Mouse (Mus musculus) mammary gland, adult 2 months (tissue): ENCODE results near the gene Bglap. TPM values are rescaled to one million over a fixed set of nuclear protein-coding genes. Genes with fewer than 3 reads are reported as not detected.

Source experiments
- polyA plus RNA-seq: library from polyadenylated mRNA; depleted of rRNA; stranded (reverse); fragments of >200 nt; gene quantifications from 2 replicates; pipeline ENCODE4 v1.2.3, GENCODE M21; 2012; ENCODE audit warnings: low replicate concordance; rRNA removed

Gene Bglap
- 0.55 TPM in 1 of 2 replicates, not detected in the other for polyA plus RNA-seq

DNA sequence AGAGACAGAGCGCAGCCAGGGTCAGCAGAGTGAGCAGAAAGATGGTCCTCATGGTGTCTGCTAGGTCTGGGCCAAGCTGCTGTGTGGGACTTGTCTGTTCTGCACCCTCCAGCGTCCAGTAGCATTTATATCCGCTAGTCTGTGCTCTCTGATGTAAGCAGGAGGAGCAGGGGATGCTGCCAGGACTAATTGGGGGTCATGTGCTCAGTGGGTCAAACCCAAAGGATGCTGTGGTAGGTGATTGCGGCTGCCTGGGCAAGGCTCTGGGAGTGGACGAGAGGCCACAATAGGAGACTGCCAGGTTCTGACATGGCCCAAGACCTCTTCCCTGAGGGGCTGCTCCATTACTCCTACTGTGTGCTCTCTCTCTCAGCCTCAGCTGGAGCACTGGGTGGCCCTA, at the start of gene Bglap:
Bglap (minus strand) TSS at position 101 of the 400 bp plus-strand sequence.

GRCm38 (mm10) chr3:88424605-88425329, 40.5 kb upstream of the Bglap start, which contains the start of gene Slc25a44:
Gene Slc25a44, minus strand, starts transcription at chr3:88425139.

GRCm38 (mm10) chr3:88409741-88410644, 25.7 kb upstream of the Bglap start, which contains the start of gene Pmf1:
Gene Pmf1, minus strand, starts transcription at chr3:88410331.

DNA sequence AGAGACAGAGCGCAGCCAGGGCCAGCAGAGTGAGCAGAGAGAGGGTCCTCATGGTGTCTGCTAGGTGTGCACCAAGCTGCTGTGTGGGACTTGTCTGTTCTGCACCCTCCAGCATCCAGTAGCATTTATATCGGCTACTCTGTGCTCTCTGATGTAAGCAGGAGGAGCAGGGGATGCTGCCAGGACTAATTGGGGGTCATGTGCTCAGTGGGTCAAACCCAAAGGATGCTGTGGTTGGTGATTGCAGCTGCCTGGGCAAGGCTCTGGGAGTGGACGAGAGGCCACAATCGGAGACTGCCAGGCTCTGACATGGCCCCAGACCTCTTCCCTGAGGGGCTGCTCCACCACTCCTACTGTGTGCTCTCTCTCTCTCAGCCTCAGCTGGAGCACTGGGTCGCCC, 5.7 kb downstream of the Bglap start, which contains the start of gene Bglap2:
Bglap2 (minus strand) TSS at position 101 of the 400 bp plus-strand sequence.

DNA sequence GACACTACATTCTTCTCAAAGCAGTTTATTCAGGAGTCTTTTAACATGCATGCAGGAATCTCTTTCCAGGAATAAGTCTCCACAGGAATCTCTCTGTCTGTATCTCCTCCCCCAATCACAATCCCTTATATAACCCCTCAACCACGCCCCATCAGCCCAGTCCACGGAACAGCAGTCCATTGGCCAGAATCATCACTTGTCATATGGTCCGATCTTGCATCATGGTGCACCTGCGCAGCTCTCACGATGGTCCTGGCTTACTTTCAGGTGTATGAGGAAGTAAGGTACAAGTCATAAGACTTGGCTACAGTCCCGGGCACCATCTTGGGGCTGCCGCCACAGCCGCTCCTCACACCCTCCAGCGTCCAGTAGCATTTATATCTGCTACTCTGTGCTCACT, 11.6 kb downstream of the Bglap start, which contains the start of gene Bglap3:
Bglap3 (minus strand) TSS at position 101 of the 400 bp plus-strand sequence.

GRCm38 (mm10) chr3:88364337-88364736, 19.9 kb downstream of the Bglap start, which contains the start of gene Paqr6:
Gene Paqr6, plus strand, starts transcription at chr3:88364584.

GRCm38 (mm10) chr3:88336058-88337013, 47.9 kb downstream of the Bglap start, which contains the start of the genes Tmem79 and Smg5:
Gene Tmem79, minus strand, starts transcription at chr3:88336148.
Gene Smg5, plus strand, starts transcription at chr3:88336260.

Other genes with a start within 250 kb of the Bglap start
- 100 and 138 TPM in 2 replicates for gene Mef2d, start 242.1 kb downstream of the Bglap start, polyA plus RNA-seq
- gene Rhbg, start 129.8 kb downstream of the Bglap start, polyA plus RNA-seq = 2.0 and 2.6 TPM in 2 replicates
- gene Gm38392, start 97.3 kb downstream of the Bglap start, polyA plus RNA-seq = 0.19 and 0.33 TPM in 2 replicates
- 1.7 and 6.5 TPM in 2 replicates for gene Tsacc, start 87.5 kb downstream of the Bglap start, polyA plus RNA-seq
- gene Cct3, start 87.3 kb downstream of the Bglap start, polyA plus RNA-seq = 76.3 and 150 TPM in 2 replicates
- 192 and 236 TPM in 2 replicates for gene Glmp, start 59.4 kb downstream of the Bglap start, polyA plus RNA-seq
- 50.4 and 56.7 TPM in 2 replicates for gene Tmem79, start 48.3 kb downstream of the Bglap start, polyA plus RNA-seq
- gene Smg5, start 48.2 kb downstream of the Bglap start, polyA plus RNA-seq = 70.8 and 88.2 TPM in 2 replicates
- gene Paqr6, start 19.9 kb downstream of the Bglap start, polyA plus RNA-seq = 28.9 and 30.2 TPM in 2 replicates
- 8.9 and 9.9 TPM in 2 replicates for gene Bglap3, start 11.7 kb downstream of the Bglap start, polyA plus RNA-seq
- not detected in 2 replicates for gene Bglap2, start 5.8 kb downstream of the Bglap start, polyA plus RNA-seq
- 50.2 and 72.9 TPM in 2 replicates for gene Pmf1, start 25.9 kb upstream of the Bglap start, polyA plus RNA-seq
- gene Slc25a44, start 40.7 kb upstream of the Bglap start, polyA plus RNA-seq = 49.5 and 78.7 TPM in 2 replicates
- 118 and 144 TPM in 2 replicates for gene Sema4a, start 76.7 kb upstream of the Bglap start, polyA plus RNA-seq
- gene Lmna, start 125.5 kb upstream of the Bglap start, polyA plus RNA-seq = 226 and 360 TPM in 2 replicates
- gene Mex3a, start 147.9 kb upstream of the Bglap start, polyA plus RNA-seq = 2.5 and 3.5 TPM in 2 replicates
- gene Rab25, start 163.8 kb upstream of the Bglap start, polyA plus RNA-seq = 37.9 TPM in 2 replicates
- gene Lamtor2, start 168.6 kb upstream of the Bglap start, polyA plus RNA-seq = 121 and 137 TPM in 2 replicates
- 65.3 and 82.9 TPM in 2 replicates for gene Ubqln4, start 169.3 kb upstream of the Bglap start, polyA plus RNA-seq
- gene Ssr2, start 191.4 kb upstream of the Bglap start, polyA plus RNA-seq = 135 and 181 TPM in 2 replicates
- gene Arhgef2, start 221.5 kb upstream of the Bglap start, polyA plus RNA-seq = 79.4 and 105 TPM in 2 replicates